Mouse (Mus musculus): ENCODE results near the gene Kctd6.

GRCm38 (mm10) chr14:8212996-8213395, 944 bp upstream of the Kctd6 start:
- TF ChIP-seq POLR2A (IDR thresholded peaks at IDR 0.05; ENCODE audit: low read depth, low read length) (no peak), CTCF (conservative IDR thresholded peaks at IDR 0.05; ENCODE audit: insufficient read depth, insufficient read length, low read depth, low read length) (no peak)

Measured in kidney, adult 2 months (tissue).